Mouse (Mus musculus) E14TG2a.4 (cell line): ENCODE measurements around the gene Meaf6.

Source experiments
- CTCF ChIP-seq: conservative IDR thresholded peaks from 2 replicates; pipeline ENCODE4 v1.5.1; 2014; ENCODE audit warnings: low read length
- NANOG ChIP-seq: IDR thresholded peaks from 2 replicates; pipeline ENCODE4 v1.6.1; 2014; ENCODE audit warnings: borderline replicate concordance, low read length, mixed read lengths

DNA sequence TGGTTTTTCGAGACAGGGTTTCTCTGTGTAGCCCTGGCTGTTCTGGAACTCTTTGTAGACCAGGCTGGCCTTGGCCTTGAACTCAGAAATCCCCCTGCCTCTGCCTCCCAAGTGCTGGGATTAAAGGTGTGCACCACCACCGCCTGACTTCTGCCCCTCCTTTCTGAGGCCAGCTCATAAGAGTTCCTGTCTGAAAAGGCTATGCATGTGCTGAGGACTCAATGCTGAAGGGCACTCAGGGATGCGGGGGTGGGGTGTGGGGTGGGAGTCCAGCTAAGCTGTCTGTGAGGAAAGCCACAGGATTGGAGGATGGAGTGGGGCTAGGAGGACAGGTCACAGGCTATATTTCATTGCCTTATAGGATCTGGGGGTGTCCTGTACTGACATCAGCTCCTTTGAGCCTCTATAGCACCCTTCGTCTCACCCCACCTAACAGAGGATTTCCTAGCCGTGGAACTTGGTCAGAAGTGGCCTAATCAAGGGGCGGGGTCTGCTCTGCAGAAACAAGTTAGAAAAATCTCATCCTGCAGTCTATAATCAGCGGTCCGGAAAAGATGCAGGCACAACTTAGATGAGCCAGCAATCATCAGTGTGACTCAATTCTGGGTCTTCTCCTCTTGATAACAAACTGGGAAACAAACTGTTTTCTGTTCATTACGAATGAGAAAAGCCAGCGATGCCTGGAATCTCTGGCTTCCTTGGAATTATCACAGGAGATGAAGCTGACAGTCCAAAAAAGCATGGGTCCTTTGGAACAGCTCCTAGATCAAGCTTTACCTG lies 50.3 kb downstream of the Meaf6 start:
- no peak for TF ChIP-seq CTCF
- no peak for TF ChIP-seq NANOG
